Mouse (Mus musculus): ENCODE measurements around the gene Zdhhc7. TPM values are rescaled to one million over a fixed set of nuclear protein-coding genes. Genes with fewer than 3 reads are reported as not detected.

Gene Zdhhc7
- polyA plus RNA-seq, 1 experiment from 2014 or later = 25.9 TPM

DNA sequence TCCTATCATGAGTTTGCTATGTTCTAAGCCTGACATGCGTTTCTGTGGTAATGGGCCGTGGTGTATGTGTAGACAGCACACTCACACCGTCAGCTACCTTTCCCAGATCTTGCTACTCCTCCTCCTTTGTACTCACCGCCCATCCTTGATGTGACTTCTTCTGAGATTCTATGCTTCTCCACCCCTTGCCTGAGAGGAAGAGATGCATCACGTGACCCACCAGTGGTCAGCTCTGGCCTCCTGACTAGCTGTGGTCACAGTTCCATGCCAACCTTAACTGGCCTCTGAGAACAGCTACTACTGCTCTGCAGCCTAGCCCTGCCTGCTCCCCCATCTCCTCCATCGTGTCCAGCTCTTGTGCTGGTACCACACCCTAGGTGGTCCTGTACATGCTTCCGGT, 34.4 kb upstream of the Zdhhc7 start:
- WGBS = 87% methylated on average over 7 of the region's 7 CpGs
- H3K9me3 ChIP-seq (ENCODE audit: control insufficient read depth, low read length) = no peaks in the 10 kb centered on the region
- H3K27me3 ChIP-seq (ENCODE audit: control insufficient read depth, insufficient read depth, low read length) = no peaks in the 10 kb centered on the region
- no peak overlapping the region for H3K9ac ChIP-seq (ENCODE audit: low read length)
- no peak for ATAC-seq (ENCODE audit: low FRiP score)
- H3K4me3 ChIP-seq (ENCODE audit: low read depth, low read length) = no peak overlapping the region
- no peaks in the 10 kb centered on the region for H3K4me1 ChIP-seq (ENCODE audit: control insufficient read depth, insufficient read depth, low read length)
- H3K4me2 ChIP-seq = no peak overlapping the region
- no peaks in the 10 kb centered on the region for H3K36me3 ChIP-seq (ENCODE audit: control insufficient read depth, insufficient read depth, low read length)
- H3K27ac ChIP-seq (ENCODE audit: low read depth, low read length) = no peak overlapping the region
- no peak for DNase-seq (ENCODE audit: low spot score, missing footprints)

DNA sequence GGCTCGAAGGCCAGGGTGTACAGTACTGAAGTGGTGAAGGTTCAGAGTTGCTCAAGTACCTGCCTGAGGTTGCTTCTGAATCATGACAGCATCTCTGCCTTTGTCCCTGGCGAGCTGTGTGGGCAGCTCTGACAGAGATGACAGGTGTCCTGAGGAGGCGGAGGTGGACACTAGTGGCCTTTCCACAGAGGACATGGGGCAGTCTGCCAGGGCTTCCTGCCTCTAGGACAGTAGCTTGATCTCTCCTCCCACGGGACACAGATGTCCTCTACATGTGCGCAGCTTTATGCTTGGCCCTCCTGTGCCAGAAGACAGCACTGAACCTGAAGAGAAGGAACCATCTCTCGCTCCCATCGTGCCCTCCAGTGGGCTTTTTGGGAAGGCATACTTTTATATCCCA, 31.9 kb upstream of the Zdhhc7 start:
- no peak for ATAC-seq (ENCODE audit: low FRiP score)
- Histone ChIP-seq H3K4me3 (ENCODE audit: low read depth, low read length) (no peak overlapping the region), H3K9ac (ENCODE audit: low read length) (no peak overlapping the region), H3K27ac (ENCODE audit: low read depth, low read length) (no peak overlapping the region), H3K9me3 (ENCODE audit: control insufficient read depth, low read length) (no peaks in the 10 kb centered on the region), H3K4me1 (ENCODE audit: control insufficient read depth, insufficient read depth, low read length) (peaks cover 12% of the 10 kb centered on the region), H3K27me3 (ENCODE audit: control insufficient read depth, insufficient read depth, low read length) (no peaks in the 10 kb centered on the region), H3K4me2 (no peak overlapping the region), H3K36me3 (ENCODE audit: control insufficient read depth, insufficient read depth, low read length) (no peaks in the 10 kb centered on the region)
- no peak for DNase-seq (ENCODE audit: low spot score, missing footprints)
- 82% methylated on average over 7 of the region's 7 CpGs for WGBS

DNA sequence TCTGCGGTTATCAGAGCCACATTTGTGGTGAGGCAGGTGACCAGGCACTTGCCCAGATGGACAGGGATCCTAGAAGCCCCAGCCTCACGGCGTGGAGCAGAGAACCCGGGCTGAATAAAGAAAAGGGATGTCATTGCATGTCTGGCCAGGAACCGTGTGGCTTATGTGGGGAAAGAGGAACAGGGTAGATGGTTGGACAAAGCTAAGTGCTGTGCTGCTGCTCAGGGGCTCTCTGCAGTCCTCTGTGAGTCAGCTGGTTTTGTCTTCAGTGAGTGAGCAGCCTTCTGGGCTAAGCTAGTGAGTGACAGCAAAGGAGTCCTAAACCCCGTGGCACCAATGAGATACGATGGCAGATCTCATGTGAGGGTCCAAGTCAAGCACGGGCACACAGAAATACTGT, 29.9 kb upstream of the Zdhhc7 start:
- Histone ChIP-seq H3K9ac (ENCODE audit: low read length) (no peak overlapping the region), H3K9me3 (ENCODE audit: control insufficient read depth, low read length) (no peaks in the 10 kb centered on the region), H3K4me2 (no peak overlapping the region), H3K4me1 (ENCODE audit: control insufficient read depth, insufficient read depth, low read length) (peaks cover 25% of the 10 kb centered on the region), H3K4me3 (ENCODE audit: low read depth, low read length) (no peak overlapping the region), H3K27ac (ENCODE audit: low read depth, low read length) (no peak overlapping the region), H3K27me3 (ENCODE audit: control insufficient read depth, insufficient read depth, low read length) (no peaks in the 10 kb centered on the region; the same call in 1 of the 2 replicates), H3K36me3 (ENCODE audit: control insufficient read depth, insufficient read depth, low read length) (no peaks in the 10 kb centered on the region)
- DNase-seq (ENCODE audit: low spot score, missing footprints) (no peak), ATAC-seq (ENCODE audit: low FRiP score) (no peak)
- WGBS = 84% methylated on average over 8 of the region's 8 CpGs

DNA sequence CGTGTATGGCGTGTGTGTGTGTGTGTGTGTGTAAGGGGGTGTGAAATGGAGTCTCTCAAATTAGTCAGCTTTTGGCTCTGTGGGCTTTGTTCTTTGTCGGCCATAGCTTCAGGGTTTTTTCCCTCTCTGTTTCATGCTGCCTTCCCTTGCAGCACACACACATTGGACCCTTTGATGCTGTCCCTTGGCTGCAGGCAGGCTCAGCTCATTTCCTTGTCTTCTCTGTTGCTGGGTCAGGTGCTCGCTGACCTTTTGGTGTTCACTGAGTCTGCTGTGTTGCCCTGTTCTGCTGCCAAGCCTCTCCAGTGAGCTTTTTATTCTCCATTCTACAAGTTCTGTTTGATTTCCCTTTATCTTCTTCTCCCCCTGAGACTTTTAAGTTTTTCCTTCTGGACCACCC, 28.3 kb upstream of the Zdhhc7 start:
- Histone ChIP-seq H3K4me3 (ENCODE audit: low read depth, low read length) (no peak overlapping the region), H3K4me2 (no peak overlapping the region), H3K9ac (ENCODE audit: low read length) (no peak overlapping the region), H3K9me3 (ENCODE audit: control insufficient read depth, low read length) (no peaks in the 10 kb centered on the region), H3K36me3 (ENCODE audit: control insufficient read depth, insufficient read depth, low read length) (no peaks in the 10 kb centered on the region), H3K4me1 (ENCODE audit: control insufficient read depth, insufficient read depth, low read length) (peaks cover 36% of the 10 kb centered on the region), H3K27ac (ENCODE audit: low read depth, low read length) (no peak overlapping the region), H3K27me3 (ENCODE audit: control insufficient read depth, insufficient read depth, low read length) (no peaks in the 10 kb centered on the region; the same call in 1 of the 2 replicates)
- DNase-seq (ENCODE audit: low spot score, missing footprints) (no peak), ATAC-seq (ENCODE audit: low FRiP score) (no peak; the same call in 1 of the 2 replicates)
- WGBS = 41% methylated on average over 4 of the region's 4 CpGs

DNA sequence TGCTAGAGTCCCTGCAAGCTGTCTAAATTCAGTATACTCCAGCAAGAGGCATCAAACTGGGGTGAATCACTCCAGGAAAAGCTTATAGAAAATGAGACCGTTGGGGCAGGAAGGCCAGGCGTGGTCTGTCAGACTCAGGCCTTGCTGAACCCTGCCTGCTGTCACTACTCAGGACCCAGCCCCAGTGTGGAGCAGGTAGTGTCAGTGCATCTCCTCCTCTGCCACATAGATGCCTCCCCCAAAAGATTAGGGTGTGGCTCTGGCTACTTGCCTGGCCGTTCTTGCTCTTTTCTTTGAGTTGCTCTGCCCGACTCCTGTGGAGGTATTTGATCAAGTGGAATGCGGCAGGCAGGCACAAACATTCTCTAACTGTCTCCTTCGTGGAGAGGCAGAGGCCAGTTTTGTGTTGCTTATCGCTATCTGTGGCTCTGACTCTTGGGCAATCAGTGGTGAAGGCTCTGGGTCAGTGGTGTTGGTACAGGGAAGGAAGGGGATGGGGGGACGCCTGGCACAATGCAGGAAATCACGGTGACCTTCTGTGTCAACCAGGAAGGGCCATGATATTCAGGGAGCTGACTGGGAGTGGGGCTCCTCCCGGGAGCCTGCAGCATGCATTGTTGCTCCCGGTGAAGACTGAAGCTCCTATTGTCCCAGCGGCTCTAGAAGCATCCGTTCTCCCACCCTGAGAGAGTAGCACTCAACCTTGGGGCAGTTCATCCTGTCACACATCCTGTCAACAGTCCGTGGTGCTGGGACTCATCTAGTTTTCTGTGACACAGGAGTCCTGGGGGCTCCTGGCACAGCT, 25.3 kb upstream of the Zdhhc7 start:
- WGBS = 26% methylated on average over 14 of the region's 14 CpGs
- Histone ChIP-seq H3K9me3 (ENCODE audit: control insufficient read depth, low read length) (no peaks in the 10 kb centered on the region), H3K4me3 (ENCODE audit: low read depth, low read length) (no peak overlapping the region), H3K27me3 (ENCODE audit: control insufficient read depth, insufficient read depth, low read length) (no peaks in the 10 kb centered on the region; the same call in 1 of the 2 replicates), H3K4me1 (ENCODE audit: control insufficient read depth, insufficient read depth, low read length) (peaks cover 42% of the 10 kb centered on the region), H3K36me3 (ENCODE audit: control insufficient read depth, insufficient read depth, low read length) (no peaks in the 10 kb centered on the region), H3K4me2 (no peak overlapping the region), H3K27ac (ENCODE audit: low read depth, low read length) (no peak overlapping the region), H3K9ac (ENCODE audit: low read length) (peak overlapping the region; percentile 33; the same call in 1 of the 2 replicates)
- no peak for DNase-seq (ENCODE audit: low spot score, missing footprints)
- no peak for ATAC-seq (ENCODE audit: low FRiP score)

DNA sequence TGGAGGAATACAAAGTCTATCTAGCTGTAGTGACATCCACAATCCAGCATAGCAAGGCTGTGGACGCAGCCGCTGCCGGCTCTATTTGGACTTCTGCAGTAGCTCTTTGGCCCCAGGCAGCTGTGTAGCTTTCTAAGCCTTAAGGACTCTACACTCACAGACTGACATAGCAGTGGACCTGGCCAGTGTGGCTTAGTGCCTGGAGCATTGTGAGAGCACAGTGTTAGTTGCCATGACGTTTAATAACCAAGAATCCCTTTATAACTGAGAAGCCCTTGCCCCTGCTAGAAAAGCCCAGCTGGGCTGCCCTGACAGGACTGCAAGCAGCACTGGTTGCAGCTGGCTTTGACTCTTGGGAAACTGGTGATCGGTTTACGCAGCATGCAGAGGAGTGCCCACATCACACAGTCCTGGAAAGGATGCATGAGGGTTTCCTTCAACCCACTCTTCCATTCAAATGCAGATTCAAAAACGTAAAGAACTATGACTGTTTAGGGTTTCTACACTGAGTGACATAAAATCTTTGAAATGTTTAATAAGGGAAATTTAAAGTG, 23.6 kb upstream of the Zdhhc7 start:
- Histone ChIP-seq H3K4me3 (ENCODE audit: low read depth, low read length) (no peak overlapping the region), H3K4me1 (ENCODE audit: control insufficient read depth, insufficient read depth, low read length) (peaks cover 40% of the 10 kb centered on the region), H3K4me2 (no peak overlapping the region), H3K36me3 (ENCODE audit: control insufficient read depth, insufficient read depth, low read length) (no peaks in the 10 kb centered on the region), H3K27me3 (ENCODE audit: control insufficient read depth, insufficient read depth, low read length) (no peaks in the 10 kb centered on the region; the same call in 1 of the 2 replicates), H3K9ac (ENCODE audit: low read length) (peak overlapping the region; percentile 24; the same call in 1 of the 2 replicates), H3K9me3 (ENCODE audit: control insufficient read depth, low read length) (no peaks in the 10 kb centered on the region), H3K27ac (ENCODE audit: low read depth, low read length) (peak overlapping the region; percentile 65)
- 32% methylated on average over 7 of the region's 7 CpGs for WGBS
- DNase-seq (ENCODE audit: low spot score, missing footprints) (peak; percentile 89), ATAC-seq (ENCODE audit: low FRiP score) (peak; percentile 65)

DNA sequence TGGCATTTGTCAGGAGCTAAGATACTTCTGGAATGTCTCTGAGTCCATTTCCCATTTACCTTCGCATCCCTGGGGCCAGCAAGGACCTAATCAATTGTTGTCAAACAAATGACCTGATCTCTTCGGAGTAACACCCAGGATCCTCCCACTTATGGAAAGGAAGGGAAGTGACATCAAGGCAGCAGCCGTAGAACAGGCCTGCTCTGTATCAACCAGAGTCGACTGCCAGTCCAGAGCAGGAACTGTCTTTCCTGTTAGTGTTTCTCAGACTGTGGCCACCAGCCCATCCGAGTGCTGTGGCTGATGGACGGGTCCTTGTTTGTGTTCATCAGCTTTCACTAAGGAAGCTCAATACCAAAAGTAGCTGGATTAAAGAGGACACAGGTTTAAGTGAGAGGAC, 23.0 kb upstream of the Zdhhc7 start:
- Histone ChIP-seq H3K27me3 (ENCODE audit: control insufficient read depth, insufficient read depth, low read length) (no peaks in the 10 kb centered on the region; the same call in 1 of the 2 replicates), H3K4me3 (ENCODE audit: low read depth, low read length) (no peak overlapping the region), H3K9me3 (ENCODE audit: control insufficient read depth, low read length) (no peaks in the 10 kb centered on the region), H3K27ac (ENCODE audit: low read depth, low read length) (peak overlapping the region; percentile 65), H3K9ac (ENCODE audit: low read length) (no peak overlapping the region), H3K36me3 (ENCODE audit: control insufficient read depth, insufficient read depth, low read length) (no peaks in the 10 kb centered on the region), H3K4me1 (ENCODE audit: control insufficient read depth, insufficient read depth, low read length) (peaks cover 33% of the 10 kb centered on the region), H3K4me2 (no peak overlapping the region)
- DNase-seq (ENCODE audit: low spot score, missing footprints) (no peak), ATAC-seq (ENCODE audit: low FRiP score) (no peak)
- 63% methylated on average over 6 of the region's 6 CpGs for WGBS

DNA sequence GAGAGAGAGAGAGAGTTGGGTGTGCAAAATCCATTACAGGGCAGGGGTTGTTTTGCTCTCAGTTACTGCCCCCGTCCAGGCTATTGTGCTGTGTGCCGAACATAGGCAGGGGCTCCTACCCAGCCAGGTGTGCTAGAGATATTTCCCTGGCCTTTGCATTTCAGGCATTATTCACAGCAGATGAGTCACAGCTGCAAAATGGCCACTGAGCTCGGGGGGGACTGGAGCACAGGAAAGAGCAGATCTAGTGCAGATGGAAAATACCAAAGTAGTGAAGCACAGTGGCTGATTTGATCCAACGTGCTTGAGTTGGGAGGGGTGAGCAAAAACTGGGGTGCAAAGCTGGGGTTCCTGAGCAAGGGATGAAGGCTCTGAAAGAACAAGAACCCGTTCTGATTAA, 19.7 kb upstream of the Zdhhc7 start:
- Histone ChIP-seq H3K4me3 (ENCODE audit: low read depth, low read length) (no peak overlapping the region), H3K9ac (ENCODE audit: low read length) (no peak overlapping the region), H3K9me3 (ENCODE audit: control insufficient read depth, low read length) (no peaks in the 10 kb centered on the region), H3K4me2 (no peak overlapping the region), H3K4me1 (ENCODE audit: control insufficient read depth, insufficient read depth, low read length) (peaks cover 16% of the 10 kb centered on the region), H3K27ac (ENCODE audit: low read depth, low read length) (no peak overlapping the region), H3K27me3 (ENCODE audit: control insufficient read depth, insufficient read depth, low read length) (peaks cover 5% of the 10 kb centered on the region; the same call in 1 of the 2 replicates), H3K36me3 (ENCODE audit: control insufficient read depth, insufficient read depth, low read length) (no peaks in the 10 kb centered on the region)
- ATAC-seq (ENCODE audit: low FRiP score) (no peak), DNase-seq (ENCODE audit: low spot score, missing footprints) (no peak)
- 72% methylated on average over 5 of the region's 5 CpGs for WGBS

DNA sequence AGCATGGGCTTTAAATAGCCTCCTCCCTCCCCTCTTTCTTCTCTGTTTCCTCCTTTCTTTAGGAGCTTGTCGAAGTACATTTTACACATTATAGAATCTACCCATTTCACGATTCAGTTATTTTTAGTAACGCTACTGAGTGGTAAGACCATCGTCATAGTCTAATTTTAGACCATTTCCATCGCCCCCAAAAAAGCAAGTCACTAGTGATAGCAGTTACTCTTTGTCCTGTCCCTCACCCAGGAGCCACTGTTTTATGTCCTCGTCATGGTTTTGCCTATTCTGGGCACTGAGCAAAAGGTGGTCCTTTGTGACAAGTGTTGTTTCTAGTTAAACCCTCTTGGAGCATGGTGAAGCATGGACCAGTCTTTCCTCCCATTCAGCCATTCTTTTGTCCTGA, 18.6 kb upstream of the Zdhhc7 start:
- Histone ChIP-seq H3K9ac (ENCODE audit: low read length) (no peak overlapping the region), H3K4me2 (no peak overlapping the region), H3K27me3 (ENCODE audit: control insufficient read depth, insufficient read depth, low read length) (peaks cover 15% of the 10 kb centered on the region), H3K36me3 (ENCODE audit: control insufficient read depth, insufficient read depth, low read length) (no peaks in the 10 kb centered on the region), H3K9me3 (ENCODE audit: control insufficient read depth, low read length) (no peaks in the 10 kb centered on the region), H3K27ac (ENCODE audit: low read depth, low read length) (no peak overlapping the region), H3K4me1 (ENCODE audit: control insufficient read depth, insufficient read depth, low read length) (peaks cover 10% of the 10 kb centered on the region), H3K4me3 (ENCODE audit: low read depth, low read length) (no peak overlapping the region)
- WGBS = 89% methylated on average over 6 of the region's 6 CpGs
- DNase-seq (ENCODE audit: low spot score, missing footprints) (no peak), ATAC-seq (ENCODE audit: low FRiP score) (no peak)
